Comparison of ENCODE assay signal across 8 mouse cellular contexts in the genomic region with DNA sequence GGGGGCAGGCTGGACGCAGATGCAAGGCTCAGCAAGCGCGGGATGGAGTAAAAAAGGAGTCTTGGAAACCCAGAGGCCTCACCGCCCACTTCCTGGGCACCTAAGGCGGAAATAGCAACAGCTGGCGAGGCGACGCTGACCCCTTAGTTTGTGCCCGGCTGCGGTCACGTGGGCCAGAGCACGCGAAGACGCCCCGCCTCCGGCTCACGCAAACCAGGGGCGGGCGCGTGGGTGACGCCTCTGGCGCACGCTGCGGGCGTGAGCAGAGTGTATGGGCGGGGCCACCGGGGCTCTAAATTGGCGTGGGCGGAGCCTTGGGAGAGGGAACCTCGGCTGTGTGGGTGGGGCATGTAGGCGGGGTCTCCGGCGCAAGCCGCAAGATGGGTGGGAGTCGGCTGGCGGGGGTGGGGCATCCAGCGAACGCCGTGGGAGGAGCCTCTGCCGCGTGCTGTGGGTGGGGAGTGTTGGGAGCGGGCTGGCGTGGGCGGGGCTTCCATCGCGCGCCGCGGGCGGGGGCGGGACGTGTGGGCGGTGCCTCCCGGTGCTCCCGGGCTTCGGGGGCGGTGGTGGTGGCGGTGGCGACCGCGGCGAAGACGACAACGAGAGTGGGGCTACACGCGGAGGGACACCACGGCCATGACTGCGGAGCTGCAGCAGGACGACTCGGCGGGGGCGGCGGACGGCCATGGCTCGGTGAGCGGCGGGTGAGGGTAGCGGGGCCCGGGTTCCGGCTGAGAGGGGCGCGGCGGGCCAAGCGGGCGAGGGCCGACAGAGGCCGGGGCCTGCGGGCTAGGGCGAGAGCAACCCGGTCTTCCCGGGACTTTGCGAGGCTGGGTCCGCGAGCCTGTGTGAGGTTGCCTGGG. TPM values are rescaled to one million over a fixed set of nuclear protein-coding genes. Genes with fewer than 3 reads are reported as not detected.
A peak's percentile ranks its signal among the peaks of the same experiment; 100 is the strongest.
DNase-seq lines count a peak whose midpoint lies in the region; ATAC-seq and TF ChIP-seq lines count a peak whose summit lies in the region.

A gene (plus strand): TSS at position 531 of the 863 bp plus-strand sequence.

- TF ChIP-seq POLR2A in liver, adult 2 months (IDR thresholded peaks at IDR 0.05; ENCODE audit: extremely low read depth, insufficient read depth, low read length): peak; percentile 71; the same call in 1 of the 2 replicates
- peak; percentile 93 for TF ChIP-seq POLR2A in myocyte (IDR thresholded peaks at IDR 0.05; ENCODE audit: insufficient read length, low read depth)

- H3K36me3 ChIP-seq in heart, embryonic 11.5 days (ENCODE audit: control insufficient read depth, insufficient read depth, low read length): no peaks in the 10 kb centered on the region
- H3K36me3 ChIP-seq in kidney, embryonic 16.5 days (ENCODE audit: insufficient read depth, low read length): no peaks in the 10 kb centered on the region
- H3K36me3 ChIP-seq in liver, adult 2 months (ENCODE audit: control insufficient read depth, insufficient read depth, low read length): no peaks in the 10 kb centered on the region
- no peaks in the 10 kb centered on the region for H3K36me3 ChIP-seq in myocyte (ENCODE audit: control insufficient read depth, insufficient read depth)
- no peaks in the 10 kb centered on the region for H3K36me3 ChIP-seq in splenic B cell, adult 2 months (ENCODE audit: control insufficient read depth, insufficient read depth, low read length, poor library complexity, severe bottlenecking)

- H3K4me3 ChIP-seq in heart, embryonic 11.5 days (ENCODE audit: low read depth, low read length): peak within 1 kb of the TSS; percentile 75
- H3K4me3 ChIP-seq in kidney, embryonic 16.5 days (ENCODE audit: low read length): peak within 1 kb of the TSS; percentile 82
- peak within 1 kb of the TSS; percentile 97 for H3K4me3 ChIP-seq in liver, adult 2 months (ENCODE audit: insufficient read depth, low read depth, low read length)
- peak within 1 kb of the TSS; percentile 70 for H3K4me3 ChIP-seq in myocyte

- whole genome bisulfite sequencing in heart, embryonic 11.5 days (ENCODE audit: insufficient replicate concordance): under 1% methylated on average over 80 of the region's 94 CpGs
- whole genome bisulfite sequencing in kidney, embryonic 16.5 days: under 1% methylated on average over 61 of the region's 94 CpGs
- under 1% methylated on average over 89 of the region's 94 CpGs for WGBS in liver, adult 2 months

- H3K9ac ChIP-seq in heart, embryonic 11.5 days (ENCODE audit: low read depth, low read length): peak within 1 kb of the TSS; percentile 91
- peak within 1 kb of the TSS; percentile 82 for H3K9ac ChIP-seq in kidney, embryonic 16.5 days (replicated peaks; ENCODE audit: low read length)
- H3K9ac ChIP-seq in liver, adult 2 months (ENCODE audit: low read depth, low read length): peak within 1 kb of the TSS; percentile 98

- no peaks in the 10 kb centered on the region for H3K9me3 ChIP-seq in heart, embryonic 11.5 days (replicated peaks; ENCODE audit: control insufficient read depth, low read length)
- no peaks in the 10 kb centered on the region for H3K9me3 ChIP-seq in kidney, embryonic 16.5 days (ENCODE audit: low read length)

- peak within 1 kb of the TSS; percentile 85 for H3K4me2 ChIP-seq in heart, embryonic 11.5 days
- H3K4me2 ChIP-seq in kidney, embryonic 16.5 days (replicated peaks; ENCODE audit: low read depth, low read length): peak within 1 kb of the TSS; percentile 75
- H3K4me2 ChIP-seq in myocyte (ENCODE audit: low read depth): peak within 1 kb of the TSS; percentile 80

- DNase-seq in B cell, adult 2 months: peak; percentile 100
- peak; percentile 99 for DNase-seq in brain, adult 2 months (ENCODE audit: low read depth, low spot score)
- peak; percentile 90 for DNase-seq in liver, adult 2 months (ENCODE audit: extremely low read depth, low read depth, low spot score)
- peak; percentile 99 for DNase-seq in splenic B cell, adult 2 months (ENCODE audit: low read depth, low spot score)

- H3K79me2 ChIP-seq in liver, adult 2 months (ENCODE audit: control insufficient read depth, insufficient read depth, low read length): peaks cover 15% of the 10 kb centered on the region
- peaks cover 42% of the 10 kb centered on the region for H3K79me2 ChIP-seq in myocyte (ENCODE audit: control insufficient read depth, insufficient read depth)

- peak within 1 kb of the TSS; percentile 70 for H3ac ChIP-seq in myocyte (ENCODE audit: control insufficient read depth, insufficient read length)

- peak within 1 kb of the TSS; percentile 93 for H3K27ac ChIP-seq in heart, embryonic 11.5 days (ENCODE audit: low read depth, low read length)
- peak within 1 kb of the TSS; percentile 90 for H3K27ac ChIP-seq in kidney, embryonic 16.5 days (ENCODE audit: low read length)
- peak within 1 kb of the TSS; percentile 80 for H3K27ac ChIP-seq in liver, adult 2 months (replicated peaks; ENCODE audit: insufficient read depth, low read depth, low read length)

- H3K4me1 ChIP-seq in heart, embryonic 11.5 days (ENCODE audit: control insufficient read depth, insufficient read depth, low read length): peaks cover 24% of the 10 kb centered on the region
- H3K4me1 ChIP-seq in kidney, embryonic 16.5 days (ENCODE audit: insufficient read depth, low read length): peaks cover 22% of the 10 kb centered on the region
- H3K4me1 ChIP-seq in liver, adult 2 months (ENCODE audit: control insufficient read depth, insufficient read depth, low read length): no peaks in the 10 kb centered on the region

- no peaks in the 10 kb centered on the region for H3K27me3 ChIP-seq in heart, embryonic 11.5 days (ENCODE audit: control insufficient read depth, insufficient read depth, low read length)
- no peaks in the 10 kb centered on the region for H3K27me3 ChIP-seq in kidney, embryonic 16.5 days (ENCODE audit: insufficient read depth, low read length)
- no peaks in the 10 kb centered on the region for H3K27me3 ChIP-seq in liver, adult 2 months (ENCODE audit: control insufficient read depth, insufficient read depth, low read length)
- no peaks in the 10 kb centered on the region for H3K27me3 ChIP-seq in myocyte (ENCODE audit: control insufficient read depth, insufficient read depth, insufficient read length)
- H3K27me3 ChIP-seq in splenic B cell, adult 2 months (ENCODE audit: control insufficient read depth, insufficient read depth, low read length, poor library complexity, severe bottlenecking): no peaks in the 10 kb centered on the region

- no peak for TF ChIP-seq CTCF in liver, adult 2 months (IDR thresholded peaks at IDR 0.05; ENCODE audit: low read depth, low read length)

- peak; percentile 96 for ATAC-seq in erythroblast, adult 5-6 weeks (replicated peaks; ENCODE audit: low FRiP score, poor library complexity, severe bottlenecking)
- peak; percentile 92 for ATAC-seq in heart, embryonic 11.5 days (replicated peaks; ENCODE audit: insufficient number of reproducible peaks, low FRiP score, low TSS enrichment)
- peak; percentile 94 for ATAC-seq in kidney, embryonic 16.5 days (ENCODE audit: low FRiP score, low TSS enrichment)

TF ChIP-seq in myocyte, 11 proteins besides CTCF, POLR2A, EP300 and RAD21:
- TF ChIP-seq TCF12 (IDR thresholded peaks at IDR 0.05; ENCODE audit: insufficient read depth, poor library complexity, severe bottlenecking) (no peak), MAX (IDR thresholded peaks at IDR 0.05; ENCODE audit: low read depth) (no peak), USF1 (IDR thresholded peaks at IDR 0.05; ENCODE audit: low read depth) (peak; percentile 93), E2F4 (IDR thresholded peaks at IDR 0.05; ENCODE audit: insufficient read depth) (no peak), MYOD1 (IDR thresholded peaks at IDR 0.05; ENCODE audit: control insufficient read depth in 1 of 3, insufficient read length in 2 of 3, low read depth in 2 of 3) (peak in 2 of 3 experiments; percentile 50 to 79), MYOG (IDR thresholded peaks at IDR 0.05; ENCODE audit: control insufficient read depth in 1 of 3, insufficient read depth in 1 of 3, insufficient read length in 2 of 3, low read depth in 2 of 3) (peak in 2 of 3 experiments; percentile 62 to 81), TCF3 (IDR thresholded peaks at IDR 0.05; ENCODE audit: insufficient read length, low read depth) (peak; percentile 6), REST (IDR thresholded peaks at IDR 0.05; ENCODE audit: insufficient read depth, insufficient read length) (no peak), POLR2AphosphoS2 (IDR thresholded peaks at IDR 0.05; ENCODE audit: insufficient read length, low read depth) (peak; percentile 89), CEBPB (IDR thresholded peaks at IDR 0.05; ENCODE audit: insufficient read depth, poor library complexity, severe bottlenecking) (no peak), SRF (IDR thresholded peaks at IDR 0.05; ENCODE audit: control insufficient read depth, insufficient read length, low read depth) (peak; percentile 33)
TF ChIP-seq in myocyte: peak in this region for 6.

RNA-seq across cellular contexts. Expression of the gene that starts here (rescaled TPM):
- total RNA-seq in erythroblast, adult 5-6 weeks (2015; ENCODE audit: low replicate concordance): 2.5 and 6.3 TPM in 2 replicates
- 3.2 and 4.5 TPM in 2 replicates for total RNA-seq in erythroblast, adult 5-6 weeks (2017; ENCODE audit: low replicate concordance)
- polyA plus RNA-seq in heart, embryonic 11.5 days (2014; fragmentation: Nextera tagmentation; extraction: Ambion mirVana): 106 and 119 TPM in 2 replicates
- 30.1 and 36.8 TPM in 2 replicates for polyA plus RNA-seq in kidney, embryonic 16.5 days (2015; fragmentation: Nextera tagmentation; extraction: Ambion mirVana)
- 6.1 and 8.0 TPM in 2 replicates for total RNA-seq in liver, adult 2 months (2014; rRNA removed)
- 6.4 and 8.2 TPM in 2 replicates for polyA plus RNA-seq in liver, adult 2 months (2012; rRNA removed)
- polyA plus RNA-seq in myocyte (2012; fragmentation: generic; extraction: Trizol): 27.5 TPM

Comparison
In these comparisons a context has a peak if more than half of its experiments do, and no peak if none do; other contexts are left out.
1. Peak in every context shown above with its lines: DNase-seq, ATAC-seq, H3K4me3 ChIP-seq and H3K27ac ChIP-seq.